Mouse (Mus musculus): Measurements from ENCODE around the gene Cd19.

The Cd19 gene

DNA sequence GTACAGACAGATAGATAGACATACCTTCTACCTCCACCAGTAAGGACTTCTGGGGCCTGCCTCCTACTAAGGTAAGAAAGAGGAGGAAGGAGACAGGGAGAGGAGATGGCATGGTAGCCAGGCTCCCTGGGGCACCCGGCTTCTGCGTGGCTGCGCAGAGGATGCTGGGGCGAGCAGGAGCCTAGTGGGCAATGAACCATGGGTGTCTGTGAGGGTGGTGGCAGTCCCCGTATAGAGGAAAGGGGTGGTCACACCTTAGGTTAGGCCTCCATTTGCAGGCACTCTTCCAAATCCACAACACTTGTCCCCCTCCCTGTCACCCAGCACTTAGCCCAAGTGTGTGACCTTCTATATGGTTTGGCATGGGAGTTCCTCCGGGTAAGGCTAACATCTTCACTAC, at the start of gene Cd19:
Gene Cd19, minus strand, starts transcription at position 165 of the 400 bp plus-strand sequence.
- no peak for DNase-seq

DNA sequence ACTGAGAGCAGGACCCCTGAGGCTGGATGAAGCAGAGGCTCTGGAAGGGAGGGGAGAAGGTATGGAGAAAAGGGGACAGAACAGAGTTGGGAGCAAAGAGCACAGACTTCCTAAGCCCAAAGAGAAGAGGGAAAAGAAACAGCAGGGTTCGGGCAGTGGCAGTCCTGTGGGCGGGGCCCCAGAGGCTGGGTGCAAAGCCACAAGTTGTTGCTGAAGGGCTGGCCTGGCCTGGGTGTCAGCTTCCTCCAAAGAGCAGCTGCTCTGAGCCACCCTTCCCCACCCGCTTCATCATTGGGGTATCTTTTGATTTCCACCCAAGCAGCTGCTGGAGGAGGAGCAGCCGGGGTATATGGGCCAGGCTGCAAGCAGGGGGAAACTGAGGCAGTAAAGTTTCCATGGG, 49.4 kb upstream of the Cd19 start:
- peak in 1 of 2 experiments; percentile 53 for DNase-seq

DNA sequence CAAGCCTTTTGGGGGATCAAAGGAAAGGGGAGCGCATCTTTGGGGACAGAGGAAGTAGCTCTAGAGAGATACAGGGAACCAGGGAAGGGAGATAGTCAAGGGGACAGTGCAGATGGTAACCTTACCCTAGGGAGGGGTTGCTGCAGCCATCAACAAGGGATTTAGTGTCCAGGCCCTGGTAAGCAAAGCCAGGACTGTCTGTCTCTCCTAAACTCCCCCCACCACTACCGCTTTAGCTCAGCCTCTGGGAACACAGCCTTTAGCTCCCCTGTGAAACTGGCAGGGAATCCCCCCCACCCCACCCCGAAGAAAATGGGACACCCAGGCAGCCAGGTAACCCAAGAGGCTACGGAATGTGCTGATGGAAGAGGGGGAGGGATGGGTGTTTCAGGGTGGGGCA, 48.9 kb upstream of the Cd19 start:
- no peak for DNase-seq

DNA sequence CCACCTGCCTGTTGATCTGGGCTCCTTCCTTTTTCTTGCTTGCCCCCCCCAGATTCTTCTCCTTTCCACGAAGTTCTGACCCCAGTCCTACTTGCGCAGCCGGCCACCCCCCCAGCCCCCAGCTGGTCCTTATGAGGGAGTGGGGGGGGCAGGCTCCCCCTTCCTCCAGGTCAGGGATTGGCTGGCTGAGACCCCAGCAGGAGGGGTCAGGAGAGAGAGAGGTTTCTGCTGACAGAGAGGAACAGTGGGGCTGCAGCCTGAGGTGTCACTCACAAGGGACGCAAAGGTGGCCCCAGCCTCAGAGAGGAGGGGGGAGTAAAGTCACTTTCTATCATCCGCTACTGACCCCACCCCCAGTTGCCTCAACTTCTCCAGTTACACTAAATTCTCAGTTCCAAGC, 48.3 kb upstream of the Cd19 start, which contains the start of gene Atp2a1:
Gene Atp2a1, minus strand, starts transcription at position 105 of the 400 bp plus-strand sequence.
- peak in 1 of 2 experiments; percentile 19 for DNase-seq

DNA sequence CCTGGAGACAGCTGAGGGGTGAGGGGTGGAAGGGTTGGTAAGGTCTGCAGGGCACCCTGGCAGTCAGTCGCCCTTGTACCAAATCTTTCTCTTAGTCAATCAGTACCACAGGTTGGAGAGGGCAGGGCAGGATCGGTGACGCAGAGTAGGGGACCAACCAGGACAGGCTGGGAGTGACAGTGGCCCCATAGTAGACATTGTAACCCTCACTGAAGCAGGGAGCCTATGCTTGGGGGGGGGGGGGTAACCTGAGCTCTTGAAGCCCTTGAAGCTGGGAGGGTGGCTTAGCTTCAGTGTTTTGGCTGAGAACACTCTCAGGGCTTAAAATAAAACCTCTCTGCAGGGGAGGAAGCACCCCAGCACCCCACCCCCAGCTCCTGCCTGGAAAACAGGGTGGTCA, 46.9 kb upstream of the Cd19 start:
- no peak for DNase-seq

DNA sequence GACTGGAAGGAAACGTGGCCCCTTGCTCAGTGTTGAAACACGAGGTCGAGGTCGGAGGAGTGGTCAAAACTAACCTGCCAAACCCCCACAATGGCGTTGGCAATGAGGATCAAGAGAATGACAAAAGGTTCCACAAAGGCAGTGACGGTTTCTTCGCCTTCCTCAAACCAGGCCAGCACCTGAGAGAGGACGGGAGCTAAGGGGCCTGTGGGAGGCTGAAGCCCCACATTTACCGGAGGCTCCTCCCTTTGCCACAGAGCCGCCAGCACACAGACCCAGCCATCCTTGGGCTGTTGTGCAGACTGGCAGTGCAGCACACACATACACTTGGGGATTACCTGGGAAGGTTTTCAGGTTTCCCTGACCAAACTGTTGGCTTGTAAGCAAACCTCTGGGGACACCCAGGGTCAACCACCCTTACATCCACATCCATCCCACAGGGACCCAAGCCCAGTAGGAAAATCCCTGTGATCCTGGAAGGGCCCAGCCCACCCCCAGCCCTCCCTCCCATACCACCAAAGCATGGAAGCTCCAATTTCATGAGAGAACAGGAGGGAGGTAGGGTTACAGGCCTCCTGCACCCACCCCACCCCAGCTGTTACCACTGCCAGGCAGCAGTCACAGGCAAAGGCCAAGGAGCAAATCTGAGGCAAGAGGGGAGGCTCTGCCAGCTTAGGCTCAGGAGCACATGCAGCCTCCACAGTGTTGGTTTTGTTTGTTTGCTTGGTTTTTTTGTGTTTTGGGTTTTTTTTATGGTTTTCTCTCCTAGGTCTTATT, 46.1 kb upstream of the Cd19 start:
- peak in 1 of 2 experiments; percentile 12 for DNase-seq

DNA sequence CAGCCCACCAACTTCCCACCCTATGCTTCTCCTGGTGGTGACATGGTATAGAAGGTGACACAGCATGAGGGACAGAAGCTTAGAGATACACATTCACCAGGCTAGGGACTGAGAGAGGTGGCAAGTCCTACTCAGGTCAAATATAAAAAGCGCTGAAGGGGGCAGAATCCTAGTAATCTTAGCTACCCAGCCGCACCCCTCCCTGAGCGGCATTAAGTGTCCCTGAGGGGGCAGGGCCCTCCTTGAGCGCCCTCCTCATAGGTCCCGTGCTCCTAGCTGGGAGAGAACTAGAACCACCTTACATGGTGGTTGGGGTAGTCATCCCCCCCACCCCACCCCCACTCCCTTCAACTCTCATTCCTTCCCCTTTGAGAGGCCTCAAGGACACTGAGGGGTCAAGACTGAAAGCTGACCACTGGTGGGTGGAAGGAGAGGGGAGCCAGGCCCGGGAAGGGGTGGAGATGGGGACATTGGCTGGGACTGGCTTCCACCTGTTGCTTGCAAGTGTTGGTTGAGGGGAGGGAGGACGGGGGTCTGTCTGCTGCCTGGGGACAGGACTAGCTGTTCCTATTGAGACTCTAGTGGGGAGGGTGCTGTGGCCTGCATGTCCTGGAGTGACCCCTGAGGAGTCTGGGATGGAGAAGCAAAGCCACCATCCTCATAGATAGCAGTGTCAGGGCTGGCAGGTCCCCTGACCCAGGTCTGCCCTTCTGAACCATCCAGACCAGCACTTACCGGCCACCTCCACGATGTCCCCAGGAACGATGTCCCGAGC, 44.3 kb upstream of the Cd19 start:
- DNase-seq: no peak

DNA sequence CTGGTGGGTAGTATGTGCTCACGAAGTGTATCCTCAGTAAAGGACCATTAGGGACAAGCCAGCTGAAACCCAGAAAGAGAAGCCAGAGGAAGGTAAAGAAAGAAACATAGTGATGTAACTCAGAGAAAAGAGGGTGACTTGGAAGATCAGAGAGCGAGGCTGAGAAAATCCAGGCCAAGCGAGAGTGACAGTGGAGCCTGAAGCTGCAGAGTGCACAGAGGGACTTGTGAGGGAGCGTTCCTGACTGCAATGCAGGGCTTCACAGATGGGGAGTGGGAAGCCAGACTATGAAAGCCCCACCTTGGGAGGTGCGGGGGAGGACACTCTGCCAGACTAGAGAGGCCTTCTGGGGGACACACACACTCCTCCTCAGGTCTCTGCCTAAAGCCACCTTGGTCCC, 43.5 kb upstream of the Cd19 start:
- DNase-seq: no peak

DNA sequence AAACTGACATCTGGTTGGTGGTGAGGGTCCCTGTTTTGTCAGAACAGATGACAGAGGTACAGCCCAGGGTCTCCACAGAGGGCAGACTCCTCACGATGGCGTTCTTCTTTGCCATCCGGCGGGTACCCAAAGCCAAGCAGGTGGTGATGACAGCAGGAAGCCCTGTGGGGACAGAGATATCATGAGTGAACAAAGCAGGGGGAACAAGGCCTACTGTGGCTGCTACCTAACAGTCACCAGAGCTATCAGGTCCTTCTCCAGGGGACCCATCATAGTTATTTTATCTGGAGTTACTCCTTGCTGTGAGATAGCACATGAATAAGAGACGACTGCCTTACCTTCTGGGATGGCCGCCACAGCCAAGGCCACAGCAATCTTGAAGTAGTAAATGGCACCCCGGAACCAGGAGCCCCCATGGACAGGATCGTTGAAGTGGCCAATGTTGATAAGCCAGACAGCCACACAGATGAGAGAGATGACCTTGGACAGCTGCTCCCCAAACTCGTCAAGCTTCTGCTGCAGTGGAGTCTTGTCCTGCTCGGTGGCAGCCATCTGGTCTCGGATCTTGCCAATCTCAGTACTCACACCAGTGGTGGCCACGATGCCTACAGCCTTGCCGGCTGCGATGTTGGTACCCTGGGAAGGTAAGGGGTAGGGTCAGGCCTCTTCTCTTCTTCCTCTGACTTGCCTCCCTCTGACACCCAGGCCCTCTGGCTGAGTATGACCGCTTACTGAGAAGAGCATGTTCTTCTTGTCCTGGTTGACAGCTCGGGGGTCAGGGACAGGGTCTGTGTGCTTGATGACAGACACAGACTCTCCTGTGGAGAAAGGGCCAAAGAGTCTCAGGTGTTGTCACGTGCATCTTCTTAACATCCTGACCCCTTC, 41.9 kb upstream of the Cd19 start:
- DNase-seq: no peak

DNA sequence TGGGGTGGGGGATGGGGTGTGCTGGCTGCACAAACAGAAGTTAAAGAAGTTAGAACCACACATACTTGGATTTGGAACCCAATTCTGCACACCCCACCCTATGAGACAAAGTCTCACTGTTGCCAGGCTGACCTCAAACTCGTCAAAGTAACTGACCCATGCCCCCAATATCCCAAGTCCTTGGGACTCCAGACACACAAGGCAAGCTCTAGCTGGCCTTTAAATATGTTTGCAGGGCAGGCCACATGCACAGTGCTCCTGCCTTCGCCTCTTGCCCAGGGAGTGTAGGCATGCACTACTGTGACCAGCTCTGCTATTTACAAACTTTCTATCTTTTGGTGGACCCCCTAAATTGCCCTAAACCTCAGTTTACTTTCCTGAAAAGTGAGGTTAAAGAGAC, 40.6 kb upstream of the Cd19 start:
- DNase-seq: no peak

DNA sequence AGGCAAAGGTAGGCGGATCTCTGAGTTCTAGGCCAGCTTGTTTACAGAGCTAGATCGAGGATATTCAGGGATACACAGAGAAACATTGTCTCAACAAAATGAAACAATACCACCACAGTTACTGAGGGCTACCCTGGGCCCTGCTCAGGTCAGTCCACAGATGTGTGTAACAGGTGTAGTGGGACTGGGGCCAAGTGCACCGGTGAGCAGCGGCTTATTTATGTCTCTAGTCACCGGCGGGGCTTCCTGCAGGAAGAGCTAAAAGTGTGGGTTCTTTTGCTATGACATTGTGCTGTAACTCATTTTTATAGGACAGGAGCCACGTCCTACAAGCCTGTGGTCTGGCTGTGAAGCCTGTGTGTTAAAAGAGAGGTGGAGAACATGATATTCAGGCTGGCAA, 39.2 kb upstream of the Cd19 start:
- no peak for DNase-seq

DNA sequence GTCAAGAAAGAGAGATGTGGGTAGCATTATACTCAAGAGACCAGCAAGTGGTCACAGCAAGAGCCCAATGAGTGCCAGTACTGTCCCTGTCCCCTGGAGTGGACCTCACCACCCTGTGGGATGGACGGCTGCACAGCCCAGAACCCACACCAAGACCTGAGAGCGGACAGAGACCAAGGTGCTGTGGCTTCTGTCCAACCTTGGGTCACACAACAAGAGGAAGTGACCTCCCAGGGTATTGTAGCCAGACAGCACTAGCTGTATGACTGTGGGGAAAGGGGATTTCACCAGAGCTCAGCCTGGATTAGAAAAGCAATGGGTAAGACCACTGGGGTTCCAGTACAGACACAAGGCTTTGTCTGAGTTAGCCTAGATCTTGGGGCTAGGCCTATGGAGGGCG, 37.6 kb upstream of the Cd19 start:
- no peak for DNase-seq

DNA sequence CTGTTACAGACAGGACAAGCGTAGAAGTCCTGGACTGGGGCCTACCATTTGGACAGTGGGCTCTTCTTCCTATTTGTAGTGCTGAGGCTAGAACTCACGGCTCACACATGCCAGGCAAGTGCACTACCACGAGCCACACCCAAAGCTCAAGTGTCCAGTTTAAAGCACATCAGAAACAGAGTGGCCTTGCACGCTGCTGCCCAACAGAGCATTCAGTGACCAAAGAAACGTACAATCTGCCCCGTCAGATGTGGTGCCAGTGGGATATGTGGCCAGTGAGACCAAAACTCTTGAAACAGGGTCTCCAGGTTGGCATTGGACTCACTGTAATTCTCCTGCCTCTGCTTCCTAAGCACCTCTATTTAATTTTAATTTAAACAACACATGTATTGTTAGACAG, 36.0 kb upstream of the Cd19 start:
- no peak for DNase-seq

DNA sequence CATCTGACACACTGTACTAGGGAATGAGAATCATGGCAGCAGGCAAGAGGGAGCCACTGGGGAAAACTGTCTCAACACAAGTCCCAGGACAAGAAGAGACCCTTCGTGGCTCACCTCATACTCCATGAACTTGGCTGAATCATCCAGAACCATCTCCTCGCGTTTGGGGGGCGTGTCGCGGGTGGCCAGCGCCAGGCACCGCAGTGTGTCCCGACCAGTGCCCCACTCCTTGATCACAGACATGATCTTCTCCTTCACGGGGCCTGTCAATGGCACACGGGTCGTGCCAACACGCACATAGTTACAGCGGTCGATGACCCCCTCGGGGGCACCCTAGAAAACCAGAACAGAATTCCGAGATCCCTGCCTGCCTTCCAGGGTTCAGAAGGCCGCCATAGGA, 35.3 kb upstream of the Cd19 start:
- no peak for DNase-seq

DNA sequence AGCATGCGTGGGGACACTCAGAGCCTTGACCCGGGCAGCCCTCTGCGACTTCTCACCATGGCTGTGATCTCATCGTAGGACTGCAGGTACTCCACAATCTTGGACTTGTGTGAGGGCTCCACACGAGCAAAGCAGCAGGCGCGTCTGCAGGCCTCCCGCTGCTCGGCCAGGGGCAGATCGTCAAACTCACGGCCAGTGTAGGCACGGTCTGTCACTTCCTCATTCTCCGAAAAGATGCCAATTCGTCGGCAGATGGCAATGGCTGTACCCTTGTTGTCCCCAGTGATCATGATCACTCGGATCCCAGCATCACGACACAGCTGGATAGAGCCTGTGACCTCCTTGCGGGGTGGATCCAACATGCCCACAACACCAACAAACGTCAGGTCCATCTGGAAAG, 33.8 kb upstream of the Cd19 start:
- DNase-seq: no peak

DNA sequence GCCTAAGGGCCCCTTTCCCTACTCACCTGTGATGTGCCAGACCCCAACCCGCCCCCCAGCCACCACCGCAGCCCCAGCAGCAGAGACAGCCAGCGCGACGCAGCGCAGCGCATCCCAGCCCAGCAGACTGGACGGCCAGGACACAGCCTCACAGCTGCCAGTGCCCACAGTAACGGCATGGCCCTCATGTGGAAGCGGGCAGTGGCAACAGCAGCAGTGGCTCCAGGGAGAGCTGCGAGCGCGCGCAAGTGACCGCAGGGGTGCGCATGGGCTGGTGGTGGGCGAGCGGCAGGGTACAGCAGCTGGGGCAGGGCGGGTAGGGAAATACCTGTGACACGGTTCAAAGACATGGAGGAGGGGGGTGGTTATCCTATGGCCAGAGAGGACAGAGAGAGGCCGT, 31.5 kb upstream of the Cd19 start:
- DNase-seq: no peak

DNA sequence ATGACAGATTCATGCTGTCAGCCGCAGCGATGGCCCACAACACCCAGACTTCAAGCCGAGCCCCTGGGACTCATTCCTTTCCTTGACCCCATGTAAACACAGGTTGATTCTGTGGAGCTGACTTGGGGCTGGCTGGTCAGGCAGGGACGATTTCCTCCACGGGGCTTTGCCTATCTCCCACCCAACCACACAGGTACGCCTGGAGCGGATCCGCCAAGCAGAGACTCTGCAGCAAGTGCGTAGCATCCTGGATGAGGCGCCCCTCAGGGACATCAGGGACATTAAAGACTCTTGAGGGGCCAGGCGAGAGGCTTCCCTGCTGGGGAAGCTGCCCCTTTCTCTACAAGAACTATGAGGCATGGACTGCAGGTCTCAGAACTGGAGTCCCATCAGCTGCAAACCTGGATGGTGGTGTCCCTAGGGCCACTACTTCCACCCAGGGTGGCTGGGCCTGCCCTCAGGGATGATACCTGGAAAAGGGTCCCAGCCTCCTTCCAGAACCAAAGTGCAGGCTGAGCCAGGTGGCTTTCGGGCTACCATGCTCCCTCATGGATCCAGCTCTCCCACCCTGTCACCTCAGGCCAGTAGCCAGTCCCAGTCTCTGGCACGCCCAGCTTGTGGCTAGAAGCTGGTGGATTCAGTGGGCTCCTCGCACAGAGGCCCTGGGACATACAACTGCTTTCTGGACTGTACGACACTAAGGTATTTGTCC, 30.6 kb upstream of the Cd19 start:
- DNase-seq: no peak

DNA sequence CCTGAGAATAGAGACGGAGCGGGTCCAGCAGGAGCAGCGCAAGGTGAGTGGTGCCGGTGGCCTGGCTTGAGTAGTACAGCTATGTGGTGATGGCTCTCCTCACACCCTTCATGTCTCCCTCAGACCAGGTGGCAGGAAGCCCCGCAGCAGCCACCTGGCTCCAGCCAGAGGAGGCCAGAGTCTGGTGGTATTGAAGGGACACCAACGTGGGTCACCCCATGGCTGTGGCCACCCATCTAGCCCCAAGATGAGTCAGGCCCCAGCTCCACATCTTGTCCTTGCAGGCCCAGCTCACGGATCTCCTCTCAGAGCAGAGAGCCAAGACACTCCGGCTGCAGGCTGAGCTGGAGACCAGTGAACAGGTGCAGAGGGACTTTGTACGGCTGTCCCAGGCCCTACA, 29.8 kb upstream of the Cd19 start:
- no peak for DNase-seq

DNA sequence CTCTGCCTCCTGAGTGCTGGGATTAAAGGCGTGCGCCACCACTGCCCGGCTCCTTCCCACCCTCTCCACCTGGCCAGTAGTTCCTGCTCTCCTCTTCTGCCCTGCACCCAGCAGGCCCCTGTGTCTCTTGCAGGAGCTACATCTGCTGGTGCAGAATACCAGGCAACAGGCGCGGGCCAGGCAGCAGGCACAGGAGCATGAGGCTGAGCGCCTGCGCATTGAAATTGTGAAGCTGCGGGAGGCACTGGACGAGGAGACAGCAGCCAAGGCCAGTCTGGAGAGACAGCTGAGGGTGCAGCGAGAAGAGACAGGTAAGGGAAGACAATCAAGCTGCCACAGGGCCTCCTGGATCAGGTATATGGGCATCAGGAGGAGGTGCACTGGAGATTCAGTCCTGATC, 29.3 kb upstream of the Cd19 start:
- no peak for DNase-seq

DNA sequence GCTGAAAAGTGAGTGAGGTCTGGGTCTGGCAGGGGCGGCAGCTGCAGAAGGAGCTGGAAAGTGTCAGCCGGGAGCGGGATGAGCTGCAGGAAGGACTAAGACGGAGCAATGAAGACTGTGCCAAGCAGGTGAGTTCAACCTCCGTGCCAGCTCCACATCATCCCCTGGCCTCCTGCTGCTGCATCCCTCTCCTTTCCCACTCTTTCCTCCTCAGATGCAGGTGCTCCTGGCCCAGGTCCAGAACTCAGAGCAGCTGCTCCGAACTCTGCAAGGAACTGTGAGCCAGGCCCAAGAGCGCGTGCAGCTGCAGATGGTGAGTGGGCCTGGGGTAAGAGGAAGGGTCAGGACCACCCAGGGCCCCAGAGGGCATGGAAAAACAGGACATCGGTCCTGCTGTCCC, 25.4 kb upstream of the Cd19 start:
- DNase-seq: no peak

DNA sequence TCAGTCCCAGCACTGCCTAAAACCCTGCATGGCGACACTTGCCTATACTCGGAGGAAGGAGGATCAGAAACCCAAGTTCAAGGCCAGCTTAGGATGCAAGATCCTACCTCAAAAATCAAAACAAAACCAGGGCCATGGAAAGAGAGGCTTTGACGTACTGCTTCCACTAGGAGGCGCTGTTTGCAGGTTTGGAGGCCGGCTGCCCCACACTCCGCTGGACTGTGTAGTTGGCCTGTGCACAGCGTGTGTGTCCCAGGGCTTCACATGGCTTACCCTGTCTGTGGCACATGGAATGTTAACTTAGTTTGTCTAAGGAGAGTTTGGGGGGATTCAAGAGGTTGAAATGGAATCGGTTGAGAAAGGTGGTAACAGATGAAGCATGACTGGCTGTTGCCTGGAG, 22.2 kb upstream of the Cd19 start:
- peak; percentile 49 to 54 for DNase-seq

DNA sequence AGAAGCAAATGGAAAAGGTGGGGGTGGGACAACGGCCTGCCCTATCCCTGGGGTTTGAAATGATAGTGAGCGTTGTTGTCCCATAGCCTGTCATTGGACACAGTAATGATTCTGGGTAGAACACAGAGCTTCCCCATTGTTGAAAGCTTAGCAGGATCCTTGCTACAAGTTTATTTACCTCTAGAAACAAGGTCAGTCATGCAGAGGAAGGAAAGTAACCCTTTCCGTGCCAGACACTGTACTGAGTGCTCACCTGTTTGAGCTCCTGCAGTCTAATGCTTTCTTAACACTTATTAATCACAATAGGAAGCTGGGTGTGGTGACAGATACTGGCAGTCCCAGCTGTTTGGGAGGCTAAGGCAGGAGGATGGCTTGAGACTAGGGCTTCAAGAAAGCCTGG, 21.1 kb upstream of the Cd19 start:
- DNase-seq: no peak

DNA sequence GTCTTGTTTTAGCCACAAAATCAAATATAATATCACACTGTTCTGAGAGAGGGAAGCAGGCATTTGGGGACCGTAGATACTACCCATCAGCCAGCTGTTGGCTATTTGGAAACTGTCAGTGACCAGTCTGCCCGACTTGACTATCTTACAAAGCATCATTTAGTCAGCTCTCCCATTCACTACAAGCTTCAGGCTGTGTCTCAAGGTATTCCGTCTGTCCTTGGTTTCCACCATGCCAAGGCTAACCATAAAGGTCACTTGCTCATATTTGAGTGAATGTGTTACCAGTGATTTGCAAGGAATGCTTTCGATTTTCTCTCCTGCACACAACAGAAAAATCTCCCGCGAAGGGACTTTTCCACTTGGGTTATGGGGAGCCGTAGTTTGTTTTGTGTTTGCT, 20.0 kb upstream of the Cd19 start:
- no peak for DNase-seq
